Mouse (Mus musculus): ENCODE measurements at regions not wholly inside any gene's neighbourhood (a gene's known extent, or its start where the extent isn't known, plus 50 kb on each side); places are given as distances from the start of the nearest gene placed in this dataset.
A peak's percentile ranks its signal among the peaks of the same experiment; 100 is the strongest.

DNA sequence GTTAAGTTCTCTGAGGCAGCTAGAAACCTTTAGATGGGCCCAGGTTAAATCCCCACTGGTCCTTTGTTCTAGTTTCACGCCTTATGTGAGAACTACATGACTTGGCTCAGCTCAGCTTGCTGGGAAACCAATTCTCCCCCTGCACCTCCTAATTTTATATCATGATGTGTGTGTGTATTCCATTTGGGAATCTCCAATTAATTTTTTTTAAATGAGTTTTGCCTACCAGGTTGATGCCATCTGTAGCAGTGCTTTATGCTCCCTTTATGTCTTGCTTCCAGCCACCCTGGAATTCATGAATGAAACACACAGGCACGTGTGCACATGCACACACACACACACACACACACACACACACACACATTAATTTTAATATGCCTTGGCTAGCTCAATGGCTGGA, 180.0 kb upstream of the Gli3 start:
- no peak for DNase-seq

DNA sequence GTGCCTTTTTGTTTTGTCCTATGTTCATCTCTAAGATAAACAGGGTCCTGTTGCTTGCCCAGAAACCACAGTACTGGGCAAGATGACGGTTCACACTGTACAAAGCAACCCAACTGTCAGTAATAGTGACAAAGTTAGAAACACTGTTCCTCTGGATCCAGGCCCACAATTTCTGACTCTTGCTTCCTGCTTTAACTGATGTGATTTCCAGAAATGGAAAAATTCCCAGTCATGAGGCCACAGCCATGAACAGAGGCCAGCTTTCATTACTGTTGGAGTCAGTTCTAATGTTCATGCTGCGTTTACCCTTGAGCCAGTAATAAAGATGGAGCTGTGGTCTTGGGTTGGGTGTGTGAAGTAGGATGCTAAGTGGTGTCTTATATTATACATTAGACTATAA, 164.6 kb upstream of the Gli3 start:
- no peak for DNase-seq

DNA sequence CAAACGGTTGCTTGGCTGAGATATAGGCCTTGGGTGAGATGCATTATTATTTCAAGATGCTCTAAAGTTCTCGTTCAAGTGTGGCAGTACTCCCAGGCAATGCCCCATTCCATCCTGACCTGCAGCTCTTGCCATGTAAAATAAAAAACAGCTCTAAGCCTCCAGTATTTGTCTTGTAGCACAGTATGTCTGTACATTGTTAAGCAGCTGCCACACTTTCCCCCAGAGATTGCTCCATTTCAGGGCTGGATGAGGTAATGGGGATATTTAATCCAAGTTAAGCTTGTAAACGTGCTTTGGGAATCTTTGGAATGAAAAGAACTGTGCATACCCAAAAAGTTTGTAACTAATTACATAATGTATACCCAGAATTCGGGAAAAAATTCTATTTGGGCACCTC, 137.6 kb upstream of the Gli3 start:
- DNase-seq, result no peak

GRCm38 (mm10) chr13:15326146-15326545, 136.9 kb upstream of the Gli3 start:
- DNase-seq, result no peak

GRCm38 (mm10) chr13:15329561-15329960, 133.5 kb upstream of the Gli3 start:
- no peak for DNase-seq

DNA sequence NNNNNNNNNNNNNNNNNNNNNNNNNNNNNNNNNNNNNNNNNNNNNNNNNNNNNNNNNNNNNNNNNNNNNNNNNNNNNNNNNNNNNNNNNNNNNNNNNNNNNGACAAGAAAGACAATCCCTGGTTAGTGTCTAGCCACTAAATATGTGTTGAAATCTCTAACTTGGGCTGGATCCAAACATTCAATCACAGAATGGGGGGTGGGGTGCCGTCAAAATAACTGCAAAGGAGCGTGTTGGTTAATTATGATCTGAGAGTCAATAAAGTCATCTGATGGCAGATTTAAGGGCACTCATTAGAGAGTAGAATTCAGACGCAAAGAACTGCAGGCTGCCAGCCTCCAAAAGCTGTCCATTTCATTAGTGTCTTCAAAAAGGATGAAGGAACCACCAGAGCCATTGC, 119.6 kb upstream of the Gli3 start:
- no peak for DNase-seq

GRCm38 (mm10) chr13:15346866-15347265, 116.2 kb upstream of the Gli3 start:
- no peak for DNase-seq

DNA sequence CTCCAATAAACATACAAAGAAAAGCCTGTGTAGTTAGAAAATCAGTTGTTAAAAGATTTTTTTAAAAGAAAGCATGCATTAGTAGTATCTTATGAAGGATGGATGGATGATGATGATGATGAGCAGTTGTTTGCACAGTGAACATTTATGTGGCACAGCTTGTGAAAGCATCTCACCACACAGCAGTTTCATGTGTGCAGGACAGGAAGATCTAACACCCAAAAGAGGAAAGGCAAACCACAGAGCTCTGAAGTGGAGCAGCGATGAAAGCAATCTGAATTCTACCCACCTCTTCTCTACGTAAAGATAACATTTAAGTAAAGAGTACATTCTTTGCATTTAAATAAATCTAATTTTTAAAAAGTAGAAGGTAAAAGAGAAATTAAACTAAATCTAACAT, 96.6 kb upstream of the Gli3 start:
- no peak for DNase-seq

GRCm38 (mm10) chr13:15380081-15380480, 83.0 kb upstream of the Gli3 start:
- DNase-seq, result peak; percentile 9

- no peak for DNase-seq
These were observed 67.8 kb upstream of the Gli3 start for GRCm38 (mm10) chr13:15395249-15395648.

DNA sequence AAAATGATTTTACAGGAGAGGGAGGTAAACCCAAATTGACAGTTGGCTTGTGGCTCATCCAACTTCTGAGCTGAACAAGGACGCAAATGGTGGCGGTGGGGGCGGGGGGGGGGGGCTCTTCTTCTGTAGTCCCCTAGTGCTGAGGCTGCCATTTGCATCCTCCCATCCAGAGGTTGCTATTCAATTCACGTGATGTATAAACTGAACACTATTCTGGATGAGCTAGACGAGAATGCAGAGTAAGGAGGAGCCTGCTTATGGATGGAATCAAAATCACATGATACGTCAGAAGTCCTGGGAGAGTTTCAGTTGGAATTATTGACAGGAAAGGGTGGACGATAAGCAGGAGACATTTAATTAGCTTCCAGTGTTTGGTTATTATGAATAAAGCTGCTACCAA, 67.3 kb upstream of the Gli3 start:
- DNase-seq, result no peak

DNA sequence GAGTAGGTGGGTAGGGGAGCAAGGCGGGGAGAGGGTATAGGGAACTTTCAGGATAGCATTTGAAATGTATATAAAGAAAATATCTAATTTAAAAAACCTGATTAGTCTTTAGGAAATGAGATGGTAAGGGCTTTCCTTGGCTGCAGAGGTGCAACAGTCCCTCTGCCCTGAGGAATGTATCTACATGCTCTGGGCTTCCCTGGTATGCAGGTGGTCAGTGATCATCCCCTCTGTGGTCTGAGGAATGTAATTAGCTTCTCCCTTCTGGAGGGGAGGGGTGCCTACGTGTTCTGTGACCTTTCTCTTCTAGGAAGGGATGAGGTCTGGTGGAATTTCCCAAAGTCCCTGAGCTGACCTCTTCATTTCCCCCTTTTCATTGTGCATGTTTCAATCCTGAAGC, 64.4 kb upstream of the Gli3 start:
- DNase-seq, result no peak

Measured in right cerebral cortex, postnatal 4 days (tissue).